In the genomic region with DNA sequence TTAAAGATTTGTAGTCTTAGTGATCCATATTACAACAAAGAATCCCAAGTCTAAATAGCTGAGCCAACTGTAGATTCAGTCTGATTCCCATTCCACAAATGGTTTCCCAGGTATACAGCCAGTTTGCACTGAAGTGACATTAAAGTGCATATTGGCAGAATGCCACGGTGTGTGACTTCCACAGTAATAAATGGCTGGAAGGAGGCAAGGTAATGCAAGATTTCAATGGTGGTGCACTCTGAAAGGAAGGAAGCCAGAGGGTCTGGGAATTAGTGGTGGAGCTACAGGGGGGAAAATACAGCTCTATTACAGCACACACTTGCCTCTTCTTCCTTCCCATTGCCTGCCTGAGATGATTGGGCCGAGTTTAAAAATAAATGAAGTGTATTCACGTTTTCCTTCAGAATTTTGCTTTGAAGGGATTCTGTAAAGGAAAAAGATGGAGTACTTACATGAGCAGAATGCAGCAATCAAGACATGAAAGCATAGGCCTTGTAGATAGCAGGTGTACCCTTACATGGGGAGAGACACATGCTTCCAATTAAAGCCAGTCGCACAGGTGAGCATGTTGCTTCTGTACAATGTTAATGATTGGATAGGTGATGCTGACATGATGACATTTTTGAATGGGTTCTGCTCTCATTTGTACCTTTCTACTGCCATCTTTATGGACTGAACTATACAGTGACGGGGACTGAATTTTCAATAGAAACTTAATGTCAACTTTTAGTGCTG, we compare ENCODE assay signal across 17 mouse cellular contexts.
DNase-seq lines count a peak whose midpoint lies in the region; ATAC-seq and TF ChIP-seq lines count a peak whose summit lies in the region.
"Had no signal": no experiment of that assay in that cellular context is flagged by ENCODE, and none has a peak within 500 bp of the region (broad histone marks: within the 10 kb centered on the region; RNA-seq: fewer than 3 reads in every experiment).

No protein-coding gene starts in this region.

- H3K27me3 ChIP-seq in kidney, embryonic 16.5 days (ENCODE audit: insufficient read depth, low read length) = no peaks in the 10 kb centered on the region
- H3K27me3 ChIP-seq in midbrain, embryonic 14.5 days (ENCODE audit: control insufficient read depth, insufficient read depth, low read length) = no peaks in the 10 kb centered on the region
- H3K27me3 ChIP-seq: embryonic facial prominence, embryonic 12.5 days; heart, embryonic 15.5 days; liver, embryonic 12.5 days; neural tube, embryonic 12.5 days; Patski had no signal

- no peak overlapping the region for H3K4me2 ChIP-seq in kidney, embryonic 16.5 days (replicated peaks; ENCODE audit: low read depth, low read length)
- H3K4me2 ChIP-seq in midbrain, embryonic 14.5 days (ENCODE audit: low read length) = no peak overlapping the region
- H3K4me2 ChIP-seq: embryonic facial prominence, embryonic 12.5 days; heart, embryonic 15.5 days; liver, embryonic 12.5 days; neural tube, embryonic 12.5 days had no signal

- H3K4me1 ChIP-seq in kidney, embryonic 16.5 days (ENCODE audit: insufficient read depth, low read length) = no peaks in the 10 kb centered on the region
- peaks cover 9% of the 10 kb centered on the region for H3K4me1 ChIP-seq in midbrain, embryonic 14.5 days (ENCODE audit: control insufficient read depth, insufficient read depth, low read length)
- H3K4me1 ChIP-seq: embryonic facial prominence, embryonic 12.5 days; neural tube, embryonic 12.5 days had no signal

- TF ChIP-seq CTCF in brain, embryonic 14.5 days (IDR thresholded peaks at IDR 0.05; ENCODE audit: borderline replicate concordance, extremely low read depth, insufficient read depth, insufficient read length) = no peak

- TF ChIP-seq POLR2A in brain, embryonic 14.5 days (IDR thresholded peaks at IDR 0.05; ENCODE audit: borderline replicate concordance, extremely low read depth, insufficient read depth, insufficient read length, poor library complexity, severe bottlenecking) = no peak

- no peak overlapping the region for H3K27ac ChIP-seq in kidney, embryonic 16.5 days (ENCODE audit: low read length)
- H3K27ac ChIP-seq in midbrain, embryonic 14.5 days (replicated peaks; ENCODE audit: low read depth, low read length) = no peak overlapping the region
- H3K27ac ChIP-seq: embryonic facial prominence, embryonic 12.5 days; heart, embryonic 15.5 days; liver, embryonic 12.5 days; neural tube, embryonic 12.5 days had no signal

- WGBS in kidney, embryonic 16.5 days = 76% methylated on average over 5 of the region's 5 CpGs
- 78% methylated on average over 5 of the region's 5 CpGs for WGBS in midbrain, embryonic 14.5 days

- no peaks in the 10 kb centered on the region for H3K36me3 ChIP-seq in kidney, embryonic 16.5 days (ENCODE audit: insufficient read depth, low read length)
- H3K36me3 ChIP-seq in midbrain, embryonic 14.5 days (ENCODE audit: control insufficient read depth, insufficient read depth, low read length) = no peaks in the 10 kb centered on the region
- H3K36me3 ChIP-seq: embryonic facial prominence, embryonic 12.5 days; heart, embryonic 15.5 days; liver, embryonic 12.5 days; neural tube, embryonic 12.5 days had no signal

- H3K4me3 ChIP-seq in kidney, embryonic 16.5 days (ENCODE audit: low read length) = no peak overlapping the region
- no peak overlapping the region for H3K4me3 ChIP-seq in midbrain, embryonic 14.5 days (replicated peaks; ENCODE audit: low read depth, low read length)
- H3K4me3 ChIP-seq: embryonic facial prominence, embryonic 12.5 days; heart, embryonic 15.5 days; liver, embryonic 12.5 days; neural tube, embryonic 12.5 days had no signal

- H3K9me3 ChIP-seq in kidney, embryonic 16.5 days (ENCODE audit: low read length) = no peaks in the 10 kb centered on the region
- H3K9me3 ChIP-seq in midbrain, embryonic 14.5 days (ENCODE audit: control insufficient read depth, low read length) = no peaks in the 10 kb centered on the region
- H3K9me3 ChIP-seq: embryonic facial prominence, embryonic 12.5 days; heart, embryonic 15.5 days; liver, embryonic 12.5 days; neural tube, embryonic 12.5 days had no signal

- ATAC-seq in kidney, embryonic 16.5 days (ENCODE audit: low FRiP score, low TSS enrichment) = no peak
- no peak for ATAC-seq in midbrain, embryonic 14.5 days (ENCODE audit: low FRiP score, low TSS enrichment)
- ATAC-seq: activated CD4-positive, CD25-positive, alpha-beta regulatory T cell, adult 4 months; liver, embryonic 12.5 days; Patski had no signal

- DNase-seq in heart, adult 8-10 months (ENCODE audit: low spot score) = peak; percentile 18
- no peak for DNase-seq in heart, postnatal 36 days
- DNase-seq in kidney, postnatal 14 days = peak; percentile 37
- peak; percentile 55 for DNase-seq in brain, embryonic 14.5 days (ENCODE audit: low read depth)
- DNase-seq in midbrain, embryonic 14.5 days = peak; percentile 50
- DNase-seq in gastrocnemius, postnatal 14 days = no peak
- DNase-seq: adrenal gland, postnatal 25 days; cerebellum, adult 8-10 months; kidney, adult 9 months; right cerebral cortex, postnatal 25 days had no signal

- intact Hi-C loops in heart, postnatal 36 days (cut with DNase I) = loop anchor here (5.0 kb wide), 1 partner anchor 179 kb away; no protein-coding TSS in a partner anchor
- intact Hi-C loops in gastrocnemius, postnatal 14 days (cut with DNase I; ENCODE audit: low total_unique reads) = no loop called here

- H3K9ac ChIP-seq in kidney, embryonic 16.5 days (replicated peaks; ENCODE audit: low read length) = no peak overlapping the region
- H3K9ac ChIP-seq in midbrain, embryonic 14.5 days (replicated peaks; ENCODE audit: low read length) = no peak overlapping the region
- H3K9ac ChIP-seq: embryonic facial prominence, embryonic 12.5 days; heart, embryonic 15.5 days; liver, embryonic 12.5 days; neural tube, embryonic 12.5 days had no signal

Comparison
In these comparisons a context has a peak if more than half of its experiments do, and no peak if none do; other contexts are left out.
1. DNase-seq: peak in heart, adult 8-10 months (single experiment), kidney, postnatal 14 days (single experiment), brain, embryonic 14.5 days (single experiment) and midbrain, embryonic 14.5 days (single experiment); none in heart, postnatal 36 days (0 of 2) and gastrocnemius, postnatal 14 days (single experiment).